Mouse (Mus musculus) embryonic facial prominence, embryonic 15.5 days (tissue): ENCODE data around the gene Alox12. TPM values are rescaled to one million over a fixed set of nuclear protein-coding genes. Genes with fewer than 3 reads are reported as not detected.

ENCODE experiments used
- ATAC-seq: fragments of 200-750 bp; cut with Nextera tagmentation; 2 replicates; pipeline ENCODE4 v1.8.0; 2017; ENCODE audit warnings: low read depth, moderate TSS enrichment; ENCODE audit not compliant: insufficient number of reproducible peaks, low FRiP score, low TSS enrichment
- H3K27ac ChIP-seq: fragments of 300-500 bp; sonication (generic); replicated peaks from 2 replicates; pipeline ENCODE4 v1.5.1; 2015; ENCODE audit warnings: mild to moderate bottlenecking, inconsistent platforms
- H3K27me3 ChIP-seq: fragments of 300-500 bp; sonication (generic); 2 replicates; pipeline ENCODE4 v1.6.1; 2015; ENCODE audit warnings: inconsistent platforms
- H3K36me3 ChIP-seq: fragments of 300-500 bp; sonication (generic); 2 replicates; pipeline ENCODE4 v1.6.1; 2015; ENCODE audit warnings: mild to moderate bottlenecking, inconsistent platforms
- H3K4me1 ChIP-seq: fragments of 300-500 bp; sonication (generic); 2 replicates; pipeline ENCODE4 v1.6.1; 2015; ENCODE audit warnings: inconsistent platforms
- H3K4me2 ChIP-seq: fragments of 300-500 bp; sonication (generic); replicated peaks from 2 replicates; pipeline ENCODE4 v1.6.1; 2015; ENCODE audit warnings: mild to moderate bottlenecking, inconsistent platforms
- H3K4me3 ChIP-seq: fragments of 300-500 bp; sonication (generic); replicated peaks from 2 replicates; pipeline ENCODE4 v1.5.1; 2015; ENCODE audit warnings: mild to moderate bottlenecking, inconsistent platforms
- H3K9ac ChIP-seq: fragments of 300-500 bp; sonication (generic); 2 replicates; pipeline ENCODE4 v1.6.1; 2015; ENCODE audit warnings: inconsistent platforms
- H3K9me3 ChIP-seq: fragments of 300-500 bp; sonication (generic); replicated peaks from 2 replicates; pipeline ENCODE4 v1.6.1; 2016; ENCODE audit warnings: inconsistent platforms
- WGBS: fragments of 180-500 bp; shearing (Covaris S2); methylation state at CpG from one replicate; pipeline ENCODE4 v1.1.7; 2015; 5-methylcytosine and 5-hydroxymethylcytosine counted together
- polyA plus RNA-seq: library from polyadenylated mRNA; unstranded; fragments of >200 nt; fragmentation: Nextera tagmentation; extraction: Ambion mirVana; gene quantifications from 2 replicates; pipeline ENCODE4 v1.2.1, GENCODE M21; 2015

Gene Alox12
- polyA plus RNA-seq, 1 experiment from 2014 or later = 17.6 TPM

- H3K9ac ChIP-seq = peak within 1 kb of the TSS; percentile 79
- peak; percentile 30 for ATAC-seq
- no peaks in the 10 kb centered on the region for H3K27me3 ChIP-seq
- peak within 1 kb of the TSS; percentile 91 for H3K4me2 ChIP-seq
- H3K9me3 ChIP-seq = no peaks in the 10 kb centered on the region
- WGBS = under 1% methylated on average over 30 of the region's 35 CpGs
- H3K27ac ChIP-seq = peak within 1 kb of the TSS; percentile 95
- H3K4me1 ChIP-seq = peaks cover 37% of the 10 kb centered on the region
- H3K4me3 ChIP-seq = peak within 1 kb of the TSS; percentile 76
- peaks cover 12% of the 10 kb centered on the region; the same call in 1 of the 2 replicates for H3K36me3 ChIP-seq
Observed at GRCm38 (mm10) chr11:70239541-70240279, 15.4 kb downstream of the Alox12 start, which contains the start of the genes Gm21988 and Rnasek. TSS of gene Gm21988 (minus strand) at chr11:70239830. TSS of gene Rnasek (minus strand) at chr11:70239842.

GRCm38 (mm10) chr11:70238591-70239440, 16.3 kb downstream of the Alox12 start:
- H3K9ac ChIP-seq = peak overlapping the region; percentile 79
- WGBS = 11% methylated on average over 23 of the region's 23 CpGs
- H3K4me3 ChIP-seq = peak overlapping the region; percentile 76
- ATAC-seq = no peak
- no peaks in the 10 kb centered on the region for H3K9me3 ChIP-seq
- no peaks in the 10 kb centered on the region for H3K27me3 ChIP-seq
- H3K4me2 ChIP-seq = peak overlapping the region; percentile 91
- peaks cover 45% of the 10 kb centered on the region for H3K4me1 ChIP-seq
- H3K36me3 ChIP-seq = peaks cover 12% of the 10 kb centered on the region; the same call in 1 of the 2 replicates
- H3K27ac ChIP-seq = peak overlapping the region; percentile 95

GRCm38 (mm10) chr11:70237457-70238167, 17.5 kb downstream of the Alox12 start, which contains the start of gene 0610010K14Rik:
TSS of gene 0610010K14Rik (minus strand) at chr11:70237914.
- Histone ChIP-seq H3K27me3 (no peaks in the 10 kb centered on the region), H3K36me3 (peaks cover 12% of the 10 kb centered on the region; the same call in 1 of the 2 replicates), H3K4me1 (peaks cover 55% of the 10 kb centered on the region), H3K9me3 (no peaks in the 10 kb centered on the region), H3K9ac (peak within 1 kb of the TSS; percentile 79), H3K4me3 (peak within 1 kb of the TSS; percentile 76), H3K27ac (peak within 1 kb of the TSS; percentile 95), H3K4me2 (peak within 1 kb of the TSS; percentile 91)
- WGBS = under 1% methylated on average over 62 of the region's 70 CpGs
- ATAC-seq = peak; percentile 95

- no peak for ATAC-seq
- 40% methylated on average over 7 of the region's 7 CpGs for WGBS
- H3K4me3 ChIP-seq = peak overlapping the region; percentile 76
- peaks cover 60% of the 10 kb centered on the region for H3K4me1 ChIP-seq
- no peaks in the 10 kb centered on the region for H3K27me3 ChIP-seq
- H3K4me2 ChIP-seq = peak overlapping the region; percentile 91
- peak overlapping the region; percentile 95 for H3K27ac ChIP-seq
- peaks cover 12% of the 10 kb centered on the region; the same call in 1 of the 2 replicates for H3K36me3 ChIP-seq
- no peaks in the 10 kb centered on the region for H3K9me3 ChIP-seq
- peak overlapping the region; percentile 79; the same call in 1 of the 2 replicates for H3K9ac ChIP-seq
Observed at GRCm38 (mm10) chr11:70236717-70237116, 18.4 kb downstream of the Alox12 start.

- H3K27me3 ChIP-seq = peaks cover 5% of the 10 kb centered on the region
- peaks cover 12% of the 10 kb centered on the region; the same call in 1 of the 2 replicates for H3K36me3 ChIP-seq
- H3K9ac ChIP-seq = no peak overlapping the region
- H3K4me1 ChIP-seq = peaks cover 57% of the 10 kb centered on the region
- H3K27ac ChIP-seq = no peak overlapping the region
- H3K4me2 ChIP-seq = no peak overlapping the region
- no peak for ATAC-seq
- no peaks in the 10 kb centered on the region for H3K9me3 ChIP-seq
- WGBS = 89% methylated on average over 12 of the region's 12 CpGs
- H3K4me3 ChIP-seq = no peak overlapping the region
Observed at GRCm38 (mm10) chr11:70235254-70235900, 19.8 kb downstream of the Alox12 start.

GRCm38 (mm10) chr11:70234497-70234896, 20.7 kb downstream of the Alox12 start:
- Histone ChIP-seq H3K36me3 (peaks cover 12% of the 10 kb centered on the region; the same call in 1 of the 2 replicates), H3K4me2 (no peak overlapping the region), H3K27me3 (peaks cover 14% of the 10 kb centered on the region), H3K27ac (peak overlapping the region; percentile 65), H3K4me1 (peaks cover 62% of the 10 kb centered on the region), H3K9me3 (no peaks in the 10 kb centered on the region), H3K4me3 (no peak overlapping the region), H3K9ac (no peak overlapping the region)
- WGBS = 81% methylated on average over 8 of the region's 8 CpGs
- ATAC-seq = no peak

- Histone ChIP-seq H3K27me3 (peaks cover 18% of the 10 kb centered on the region), H3K4me3 (no peak overlapping the region), H3K27ac (peak overlapping the region; percentile 65), H3K9me3 (no peaks in the 10 kb centered on the region), H3K36me3 (peaks cover 12% of the 10 kb centered on the region; the same call in 1 of the 2 replicates), H3K4me2 (peak overlapping the region; percentile 54; the same call in 1 of the 2 replicates), H3K9ac (no peak overlapping the region), H3K4me1 (peaks cover 64% of the 10 kb centered on the region)
- WGBS = 72% methylated on average over 5 of the region's 5 CpGs
- ATAC-seq = no peak
Observed at GRCm38 (mm10) chr11:70234037-70234436, 21.1 kb downstream of the Alox12 start.

- peaks cover 63% of the 10 kb centered on the region for H3K4me1 ChIP-seq
- WGBS = 26% methylated on average over 8 of the region's 8 CpGs
- peak overlapping the region; percentile 44 for H3K4me3 ChIP-seq
- peak overlapping the region; percentile 35 for H3K9ac ChIP-seq
- no peak for ATAC-seq
- H3K36me3 ChIP-seq = peaks cover 12% of the 10 kb centered on the region; the same call in 1 of the 2 replicates
- peaks cover 28% of the 10 kb centered on the region for H3K27me3 ChIP-seq
- H3K27ac ChIP-seq = peak overlapping the region; percentile 44; the same call in 1 of the 2 replicates
- no peaks in the 10 kb centered on the region for H3K9me3 ChIP-seq
- peak overlapping the region; percentile 54 for H3K4me2 ChIP-seq
Observed at GRCm38 (mm10) chr11:70233016-70233415, 22.1 kb downstream of the Alox12 start.

- no peaks in the 10 kb centered on the region for H3K9me3 ChIP-seq
- H3K36me3 ChIP-seq = peaks cover 12% of the 10 kb centered on the region; the same call in 1 of the 2 replicates
- peak overlapping the region; percentile 54 for H3K4me2 ChIP-seq
- WGBS = 1% methylated on average over 9 of the region's 10 CpGs
- H3K4me1 ChIP-seq = peaks cover 63% of the 10 kb centered on the region
- H3K27ac ChIP-seq = peak overlapping the region; percentile 44; the same call in 1 of the 2 replicates
- H3K9ac ChIP-seq = peak overlapping the region; percentile 35
- peak overlapping the region; percentile 44 for H3K4me3 ChIP-seq
- peaks cover 33% of the 10 kb centered on the region for H3K27me3 ChIP-seq
- ATAC-seq = no peak
Observed at GRCm38 (mm10) chr11:70232546-70232945, 22.6 kb downstream of the Alox12 start.

GRCm38 (mm10) chr11:70230239-70230727, 24.9 kb downstream of the Alox12 start:
- peak overlapping the region; percentile 34 for H3K4me3 ChIP-seq
- WGBS = 1% methylated on average over 32 of the region's 32 CpGs
- H3K4me2 ChIP-seq = peak overlapping the region; percentile 51
- no peaks in the 10 kb centered on the region for H3K9me3 ChIP-seq
- 0 out of 2 replicates have a peak, but pooled peaks have one; percentile 20 for ATAC-seq
- peaks cover 65% of the 10 kb centered on the region for H3K4me1 ChIP-seq
- peaks cover 55% of the 10 kb centered on the region for H3K27me3 ChIP-seq
- peaks cover 6% of the 10 kb centered on the region; the same call in 1 of the 2 replicates for H3K36me3 ChIP-seq
- peak overlapping the region; percentile 55 for H3K27ac ChIP-seq
- H3K9ac ChIP-seq = no peak overlapping the region
